Mouse (Mus musculus): ENCODE results near the gene Ralgps1. TPM values are rescaled to one million over a fixed set of nuclear protein-coding genes. Genes with fewer than 3 reads are reported as not detected.

Gene Ralgps1
- total RNA-seq, 2 experiments from 2014 or later, result 69.3 to 78.0 TPM

- DNase-seq (ENCODE audit: low spot score in 2 of 2), result no peak
Measured at GRCm38 (mm10) chr2:33248549-33248948, 122.7 kb downstream of the Ralgps1 start.

GRCm38 (mm10) chr2:33246841-33247240 is 124.4 kb downstream of the Ralgps1 start:
- DNase-seq (ENCODE audit: low spot score in 2 of 2), result no peak

- DNase-seq (ENCODE audit: low spot score in 2 of 2), result no peak
Measured at GRCm38 (mm10) chr2:33245350-33245749, 125.9 kb downstream of the Ralgps1 start.

GRCm38 (mm10) chr2:33244880-33245279 is 126.4 kb downstream of the Ralgps1 start:
- DNase-seq (ENCODE audit: low spot score in 2 of 2), result no peak

- no peak for DNase-seq (ENCODE audit: low spot score in 2 of 2)
Measured at GRCm38 (mm10) chr2:33237581-33237980, 133.7 kb downstream of the Ralgps1 start.

- peak in 1 of 2 experiments; percentile 20 for DNase-seq (ENCODE audit: low spot score in 2 of 2)
Measured at GRCm38 (mm10) chr2:33234848-33235247, 136.4 kb downstream of the Ralgps1 start.

- DNase-seq (ENCODE audit: low spot score in 2 of 2), result no peak
Measured at GRCm38 (mm10) chr2:33233856-33234255, 137.4 kb downstream of the Ralgps1 start.

- DNase-seq (ENCODE audit: low spot score in 2 of 2), result no peak
Measured at GRCm38 (mm10) chr2:33232782-33233570, 138.3 kb downstream of the Ralgps1 start.

- no peak for DNase-seq (ENCODE audit: low spot score in 2 of 2)
Measured at GRCm38 (mm10) chr2:33231788-33232187, 139.5 kb downstream of the Ralgps1 start.

- no peak for DNase-seq (ENCODE audit: low spot score in 2 of 2)
Measured at GRCm38 (mm10) chr2:33230701-33231100, 140.6 kb downstream of the Ralgps1 start.

- no peak for DNase-seq (ENCODE audit: low spot score in 2 of 2)
Measured at GRCm38 (mm10) chr2:33228551-33228950, 142.7 kb downstream of the Ralgps1 start.

- no peak for DNase-seq (ENCODE audit: low spot score in 2 of 2)
Measured at GRCm38 (mm10) chr2:33228077-33228476, 143.2 kb downstream of the Ralgps1 start.

GRCm38 (mm10) chr2:33225921-33226320 is 145.4 kb downstream of the Ralgps1 start:
- DNase-seq (ENCODE audit: low spot score in 2 of 2), result no peak

- no peak for DNase-seq (ENCODE audit: low spot score in 2 of 2)
Measured at GRCm38 (mm10) chr2:33223656-33224358, 147.5 kb downstream of the Ralgps1 start.

GRCm38 (mm10) chr2:33222480-33222879 is 148.8 kb downstream of the Ralgps1 start:
- no peak for DNase-seq (ENCODE audit: low spot score in 2 of 2)

- DNase-seq (ENCODE audit: low spot score in 2 of 2), result no peak
Measured at GRCm38 (mm10) chr2:33221339-33221900, 149.9 kb downstream of the Ralgps1 start.

- DNase-seq (ENCODE audit: low spot score in 2 of 2), result no peak
Measured at GRCm38 (mm10) chr2:33220674-33221338, 150.5 kb downstream of the Ralgps1 start.

- DNase-seq (ENCODE audit: low spot score in 2 of 2), result no peak
Measured at GRCm38 (mm10) chr2:33220246-33220645, 151.0 kb downstream of the Ralgps1 start.

- no peak for DNase-seq (ENCODE audit: low spot score in 2 of 2)
Measured at GRCm38 (mm10) chr2:33219637-33220036, 151.6 kb downstream of the Ralgps1 start.

GRCm38 (mm10) chr2:33218903-33219625 is 152.2 kb downstream of the Ralgps1 start:
- DNase-seq (ENCODE audit: low spot score in 2 of 2), result peak; percentile 28 to 47

- DNase-seq (ENCODE audit: low spot score in 2 of 2), result no peak
Measured at GRCm38 (mm10) chr2:33217425-33217794, 153.9 kb downstream of the Ralgps1 start.
